Comparison of ENCODE assay signal across 17 mouse cellular contexts in the genomic region with DNA sequence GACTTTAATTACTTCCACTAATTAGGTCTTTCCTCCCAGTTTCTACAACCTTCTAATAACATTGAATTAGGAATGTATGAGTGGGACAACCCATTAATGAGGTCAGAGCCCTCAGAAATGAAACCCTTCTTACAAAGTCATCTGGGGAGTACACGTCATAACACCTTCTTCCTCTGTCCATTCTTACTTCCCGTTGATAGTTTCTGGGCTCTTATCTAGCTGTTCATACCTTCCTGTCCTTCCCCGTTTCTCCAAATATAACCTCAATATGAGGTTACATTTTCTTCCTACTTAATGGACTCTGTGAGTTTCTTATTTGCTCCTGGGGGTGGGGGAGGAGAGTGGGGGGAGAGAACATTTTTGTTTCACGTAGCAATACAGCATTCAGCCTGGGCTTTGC.
DNase-seq lines count a peak whose midpoint lies in the region; ATAC-seq and TF ChIP-seq lines count a peak whose summit lies in the region.
"Had no signal": no experiment of that assay in that cellular context is flagged by ENCODE, and none has a peak within 500 bp of the region (broad histone marks: within the 10 kb centered on the region; RNA-seq: fewer than 3 reads in every experiment).

No protein-coding gene starts in this region.

- no peak overlapping the region for H3K4me3 ChIP-seq in liver, postnatal 0 days (ENCODE audit: low read depth, low read length)
- H3K4me3 ChIP-seq in megakaryocyte, embryonic 14.5 days (replicated peaks), result peak overlapping the region; percentile 46
- H3K4me3 ChIP-seq: embryonic facial prominence, embryonic 10.5 days; forebrain, embryonic 15.5 days; heart, embryonic 12.5 days; hindbrain, embryonic 15.5 days had no signal

- H3K9me3 ChIP-seq in liver, postnatal 0 days (ENCODE audit: low read length), result no peaks in the 10 kb centered on the region
- no peaks in the 10 kb centered on the region for H3K9me3 ChIP-seq in megakaryocyte, embryonic 14.5 days
- H3K9me3 ChIP-seq: embryonic facial prominence, embryonic 10.5 days; forebrain, embryonic 15.5 days; heart, embryonic 12.5 days; hindbrain, embryonic 15.5 days had no signal

- TF ChIP-seq CTCF in liver, postnatal 0 days (IDR thresholded peaks at IDR 0.05; ENCODE audit: low read depth), result no peak

- no peaks in the 10 kb centered on the region for H3K36me3 ChIP-seq in liver, postnatal 0 days (replicated peaks; ENCODE audit: insufficient read depth, low read length)
- peaks cover 22% of the 10 kb centered on the region for H3K36me3 ChIP-seq in megakaryocyte, embryonic 14.5 days (replicated peaks; ENCODE audit: low read length)
- H3K36me3 ChIP-seq: embryonic facial prominence, embryonic 10.5 days; forebrain, embryonic 15.5 days; heart, embryonic 12.5 days; hindbrain, embryonic 15.5 days had no signal

- H3K4me1 ChIP-seq in liver, postnatal 0 days (ENCODE audit: insufficient read depth), result no peaks in the 10 kb centered on the region
- H3K4me1 ChIP-seq in megakaryocyte, embryonic 14.5 days, result peaks cover 60% of the 10 kb centered on the region
- H3K4me1 ChIP-seq: embryonic facial prominence, embryonic 10.5 days; forebrain, embryonic 15.5 days; heart, embryonic 12.5 days; hindbrain, embryonic 15.5 days had no signal

- H3K9ac ChIP-seq in liver, postnatal 0 days (replicated peaks), result no peak overlapping the region
- H3K9ac ChIP-seq: forebrain, embryonic 15.5 days; heart, embryonic 12.5 days; hindbrain, embryonic 15.5 days had no signal

- no peak for DNase-seq in liver, postnatal 0 days
- DNase-seq in liver, result no peak
- DNase-seq in cerebellum, adult 9-11 months, result no peak
- DNase-seq in left cerebral cortex, adult 8-10 months (ENCODE audit: low spot score in 2 of 2), result no peak
- no peak for DNase-seq in kidney, postnatal 14 days
- DNase-seq: adrenal gland, postnatal 10 days; cerebellum, adult 11-12 months; cerebellum, adult 9-10 months; cerebellum, postnatal 36 days; gastrocnemius, postnatal 10 days had no signal

- H3K4me2 ChIP-seq in liver, postnatal 0 days (ENCODE audit: low read depth, low read length), result no peak overlapping the region
- H3K4me2 ChIP-seq: forebrain, embryonic 15.5 days; heart, embryonic 12.5 days; hindbrain, embryonic 15.5 days had no signal

- TF ChIP-seq EP300 in liver, postnatal 0 days (IDR thresholded peaks at IDR 0.05; ENCODE audit: low read depth), result peak; percentile 41; the same call in 1 of the 2 replicates

- no peaks in the 10 kb centered on the region for H3K27me3 ChIP-seq in liver, postnatal 0 days (ENCODE audit: insufficient read depth, low read length)
- no peaks in the 10 kb centered on the region for H3K27me3 ChIP-seq in megakaryocyte, embryonic 14.5 days (replicated peaks)
- H3K27me3 ChIP-seq: CH12.LX; forebrain, embryonic 15.5 days; heart, embryonic 12.5 days; hindbrain, embryonic 15.5 days had no signal

- H3K27ac ChIP-seq in liver, postnatal 0 days (ENCODE audit: low read depth), result no peak overlapping the region
- H3K27ac ChIP-seq: embryonic facial prominence, embryonic 10.5 days; forebrain, embryonic 15.5 days; hindbrain, embryonic 15.5 days had no signal

- 27% methylated on average over 4 of the region's 4 CpGs for WGBS in liver, postnatal 0 days (ENCODE audit: insufficient replicate concordance)

- ATAC-seq in liver, postnatal 0 days, result no peak
- ATAC-seq in common myeloid progenitor, adult 5-6 weeks (replicated peaks; ENCODE audit: low read depth, poor library complexity, severe bottlenecking), result peak; percentile 97
- ATAC-seq: forebrain, embryonic 15.5 days had no signal
